Mouse (Mus musculus) inflammation-experienced regulatory T-cells, adult 6 months (primary cell): ENCODE data around the gene Tdpoz4. TPM values are rescaled to one million over a fixed set of nuclear protein-coding genes. Genes with fewer than 3 reads are reported as not detected.
"Not testable (repeated sequence)": the region's sequence is repeated elsewhere in the genome, so short reads cannot be mapped to it uniquely, and the experiment has no call there.

ENCODE experiments used
- ATAC-seq: one replicate; pipeline ENCODE4 v1.8.0; 2017
- polyA plus RNA-seq, 3 experiments: library from polyadenylated mRNA; unstranded; fragments of 100-300 nt; shearing (Covaris generic); gene quantifications; one replicate each; pipeline ENCODE4 v1.2.1; 2017

Tdpoz4 gene
- polyA plus RNA-seq, result not detected

- not testable (repeated sequence) for ATAC-seq
Observed at GRCm38 (mm10) chr3:93796098-93796497, at the start of gene Tdpoz4. Tdpoz4 (plus strand) TSS chr3:93796398.

DNA sequence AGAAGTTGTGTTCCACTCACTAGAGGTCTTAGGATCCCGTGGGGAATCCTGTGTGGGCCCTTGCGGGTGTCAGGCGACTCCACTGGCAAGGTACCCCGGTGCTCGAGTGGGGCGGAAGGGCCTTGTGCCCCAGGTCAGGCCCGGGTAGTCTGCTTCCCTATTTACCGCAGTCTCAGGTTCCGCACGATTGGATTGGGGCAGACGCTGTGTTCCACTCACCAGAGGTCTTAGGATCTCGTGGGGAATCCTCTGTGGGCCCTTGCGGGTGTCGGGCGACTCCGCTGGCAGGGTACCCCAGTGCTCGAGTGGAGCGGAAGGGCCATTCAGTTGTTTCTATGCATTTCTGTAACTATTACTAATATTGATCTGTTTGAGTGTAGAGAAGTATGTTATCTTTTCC, 42.2 kb upstream of the Tdpoz4 start:
- not testable (repeated sequence) for ATAC-seq

DNA sequence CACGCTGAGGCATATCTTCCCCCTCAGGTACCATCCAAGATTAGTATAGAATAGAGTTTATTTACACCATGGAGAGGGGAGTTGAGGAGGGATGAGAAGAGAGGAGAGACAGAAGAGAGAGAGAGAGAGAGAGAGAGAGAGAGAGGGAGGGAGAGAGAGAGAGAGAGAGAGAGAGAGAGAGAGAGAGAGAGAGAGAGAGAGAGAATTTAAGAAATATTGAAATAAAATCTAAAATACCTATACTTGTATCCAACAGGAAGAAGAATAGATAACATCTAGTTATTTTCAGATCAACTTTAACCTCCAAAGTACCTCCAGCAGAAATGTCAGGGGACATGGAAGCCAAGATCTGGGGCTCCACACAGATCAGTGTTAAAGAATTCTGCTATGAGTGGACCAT, 23.5 kb upstream of the Tdpoz4 start, which contains the start of gene Gm5773:
TSS of gene Gm5773 (plus strand) at position 301 of the 400 bp plus-strand sequence.
- ATAC-seq, result not testable (repeated sequence)

- not testable (repeated sequence) for ATAC-seq
Observed at GRCm38 (mm10) chr3:93813341-93813740, 17.1 kb downstream of the Tdpoz4 start.

DNA sequence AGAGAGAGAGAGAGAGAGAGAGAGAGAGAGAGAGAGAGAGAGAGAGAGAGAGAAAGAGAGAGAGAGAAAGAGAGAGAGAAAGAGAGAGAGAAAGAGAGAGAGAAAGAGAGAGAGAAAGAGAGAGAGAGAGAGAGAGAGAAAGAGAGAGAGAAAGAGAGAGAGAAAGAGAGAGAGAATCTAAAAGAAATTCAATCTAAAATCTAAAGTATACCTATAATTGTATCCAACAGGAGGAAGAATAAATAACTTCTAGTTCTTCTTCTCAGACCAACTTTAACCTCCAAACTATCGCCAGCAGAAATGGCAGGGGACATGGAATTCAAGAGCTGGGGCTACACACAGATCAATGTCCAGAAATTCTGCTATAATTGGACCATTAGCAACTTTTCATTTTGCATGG, 29.5 kb downstream of the Tdpoz4 start, which contains the start of gene Tdpoz3:
TSS of gene Tdpoz3 (plus strand) at position 301 of the 400 bp plus-strand sequence.
- not testable (repeated sequence) for ATAC-seq

Other genes starting within 250 kb of the Tdpoz4 start
- 1,000 to 10,000 TPM in 1 of 3 experiments, 100 to 1,000 TPM in 2; 678 to 1,984 (median 706) TPM for gene S100a10, start 241.3 kb upstream of the Tdpoz4 start, polyA plus RNA-seq
- gene Tdpoz2, start 143.7 kb upstream of the Tdpoz4 start, polyA plus RNA-seq, result not detected
- not detected for gene Tdpoz1, start 120.1 kb upstream of the Tdpoz4 start, polyA plus RNA-seq
- under 1 TPM in 1 of 3 experiments, not detected in 2; 0.34 TPM for gene Gm37596, start 103.3 kb upstream of the Tdpoz4 start, polyA plus RNA-seq
- gene Gm5773, start 23.4 kb upstream of the Tdpoz4 start, polyA plus RNA-seq, result not detected
- not detected for gene Tdpoz3, start 29.6 kb downstream of the Tdpoz4 start, polyA plus RNA-seq
- not detected for gene Gm9117, start 147.1 kb downstream of the Tdpoz4 start, polyA plus RNA-seq
- not detected for gene Tdpoz5, start 164.9 kb downstream of the Tdpoz4 start, polyA plus RNA-seq